Mouse (Mus musculus) layer of hippocampus, postnatal 36 days (tissue): ENCODE measurements around the gene Rfx7. TPM values are rescaled to one million over a fixed set of nuclear protein-coding genes. Genes with fewer than 3 reads are reported as not detected.
"Not testable (repeated sequence)": the region's sequence is repeated elsewhere in the genome, so short reads cannot be mapped to it uniquely, and the experiment has no call there.

ENCODE experiments used
- DNase-seq, 2 experiments: peaks; one replicate each; pipeline ENCODE4 v3.0.0; 2022
- total RNA-seq, 2 experiments: library from RNA; stranded (reverse); gene quantifications; 2 replicates each; pipeline ENCODE4 v1.2.3; 2021

Rfx7 gene
- total RNA-seq, 2 experiments from 2014 or later, result 23.1 to 25.4 TPM

DNA sequence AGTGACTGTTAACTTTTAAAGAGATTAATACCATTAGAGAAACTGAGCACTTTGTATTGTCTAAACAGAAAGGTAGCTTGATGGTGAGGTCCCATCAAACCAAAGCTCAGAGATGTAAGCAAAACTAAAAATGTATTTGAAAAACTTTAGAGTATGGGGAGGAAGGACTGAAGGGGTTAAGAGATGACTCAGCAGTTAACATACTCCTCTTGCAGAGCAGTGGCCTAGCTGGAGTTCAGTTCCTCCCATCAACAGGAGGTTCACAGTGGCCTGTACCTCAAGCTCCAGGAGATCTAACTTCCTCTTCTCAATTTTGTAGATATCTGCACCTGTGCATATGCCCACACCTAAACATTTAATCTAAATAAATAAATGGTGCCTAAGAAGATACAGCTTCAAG lies 11.6 kb downstream of the Rfx7 start:
- DNase-seq, result no peak

DNA sequence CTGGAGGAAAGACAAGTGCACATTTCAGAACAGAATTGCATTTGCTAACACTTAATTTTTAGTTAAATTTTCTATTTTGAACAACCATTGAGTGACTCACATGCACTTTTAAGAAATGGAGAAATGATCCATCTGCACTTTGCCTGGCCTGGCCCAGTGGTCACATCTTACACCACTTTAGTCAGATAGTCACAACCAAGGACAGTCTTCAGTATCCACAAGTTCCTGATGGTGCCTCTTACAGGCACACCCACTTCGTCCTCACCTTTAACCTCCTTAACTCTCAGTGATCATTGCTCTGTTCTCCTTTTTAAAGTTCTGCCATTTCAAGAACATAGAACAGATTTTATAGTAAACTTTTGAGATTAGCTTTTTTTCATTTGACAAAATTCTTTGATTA lies 26.7 kb downstream of the Rfx7 start:
- DNase-seq, result no peak

DNA sequence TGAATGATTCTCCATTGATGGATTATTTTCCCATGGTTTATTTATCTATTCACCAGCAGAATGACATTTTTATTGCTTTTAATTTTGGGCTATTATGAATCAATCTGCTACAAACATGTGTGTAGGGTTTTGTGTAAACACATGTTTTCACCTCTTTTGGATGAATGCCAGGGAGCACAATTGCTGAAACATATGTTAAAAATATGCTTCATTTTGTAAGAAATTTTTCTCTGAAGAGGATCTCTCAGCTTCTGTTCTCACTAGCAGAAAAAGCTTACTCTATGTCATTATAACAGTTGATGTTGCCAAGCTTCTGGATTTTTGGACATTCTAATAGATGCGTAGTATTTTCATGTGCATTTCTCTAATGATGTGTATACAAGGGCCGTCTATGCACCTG lies 28.3 kb downstream of the Rfx7 start:
- DNase-seq, result no peak

DNA sequence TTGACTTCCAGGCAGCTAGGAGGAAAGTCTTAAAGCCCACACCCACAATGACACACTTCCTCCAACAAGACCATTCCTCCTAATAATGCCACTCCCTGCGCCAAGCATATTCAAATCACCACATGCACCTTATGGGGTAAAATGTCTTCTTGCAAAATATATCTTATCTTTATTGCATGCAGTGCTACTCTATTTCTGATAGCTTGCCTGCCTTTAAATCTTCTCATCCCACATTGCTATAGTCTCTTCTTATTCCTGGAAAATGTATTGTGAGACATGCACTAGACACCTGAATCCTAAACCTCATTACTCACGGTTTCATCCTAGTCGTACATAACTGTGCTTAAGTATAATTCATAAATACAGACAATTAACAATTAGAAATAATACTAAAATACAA lies 31.2 kb downstream of the Rfx7 start:
- DNase-seq, result no peak

DNA sequence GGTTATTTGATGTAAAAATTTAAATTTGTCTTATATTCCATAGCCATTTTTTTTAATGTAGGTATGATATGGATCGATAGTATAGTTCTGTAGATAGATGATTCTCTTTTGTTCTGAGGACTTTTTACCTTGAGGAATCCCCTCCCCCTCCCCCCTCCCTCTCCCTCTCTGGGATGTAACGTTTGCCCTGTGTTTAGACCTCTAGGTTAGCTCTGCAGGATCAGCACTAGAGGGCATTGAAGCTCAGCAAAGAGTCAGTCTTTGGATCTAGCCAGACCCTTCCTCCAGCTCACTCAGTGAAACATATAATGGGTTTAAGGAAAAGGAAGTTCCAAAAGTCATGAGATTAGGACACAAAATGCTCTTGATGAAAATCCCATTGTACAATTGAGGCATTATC lies 35.1 kb downstream of the Rfx7 start:
- no peak for DNase-seq

DNA sequence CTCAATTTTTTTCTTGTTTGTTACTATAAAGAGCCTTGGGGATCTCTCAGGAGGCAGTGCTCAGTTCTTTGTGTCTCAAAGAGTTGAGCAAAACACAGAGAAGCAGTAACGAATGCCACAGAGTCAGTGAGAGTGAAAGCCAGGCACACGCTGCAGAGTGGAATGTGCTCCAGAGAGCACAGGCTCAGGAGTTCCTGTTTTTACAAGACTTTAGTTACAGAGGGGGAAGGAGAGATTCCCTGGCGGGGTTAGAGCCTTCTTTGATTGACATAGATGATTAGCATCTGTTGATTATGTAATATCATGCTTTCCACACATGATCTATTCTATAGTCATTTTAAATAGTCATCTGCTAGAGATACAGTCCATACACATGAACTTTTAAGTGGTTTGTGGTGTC lies 48.2 kb downstream of the Rfx7 start:
- DNase-seq, result no peak

DNA sequence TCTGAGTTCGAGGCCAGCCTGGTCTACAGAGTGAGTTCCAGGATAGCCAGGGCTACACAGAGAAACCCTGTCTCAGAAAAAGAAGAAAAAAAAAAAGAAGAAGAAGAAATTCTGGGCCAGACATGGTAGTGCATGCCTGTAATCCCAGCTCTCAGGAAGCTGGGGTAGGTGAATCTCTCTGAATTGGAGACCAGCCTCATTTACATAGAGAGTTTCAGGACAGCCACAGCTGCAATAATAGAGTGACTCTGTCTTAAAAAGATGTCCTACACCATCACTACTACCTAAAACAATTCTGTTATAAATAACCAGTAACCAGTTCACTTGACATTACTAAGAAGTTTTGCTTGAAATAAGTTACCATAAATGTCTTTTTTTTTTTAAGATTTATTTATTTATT lies 58.8 kb downstream of the Rfx7 start:
- DNase-seq, result no peak

DNA sequence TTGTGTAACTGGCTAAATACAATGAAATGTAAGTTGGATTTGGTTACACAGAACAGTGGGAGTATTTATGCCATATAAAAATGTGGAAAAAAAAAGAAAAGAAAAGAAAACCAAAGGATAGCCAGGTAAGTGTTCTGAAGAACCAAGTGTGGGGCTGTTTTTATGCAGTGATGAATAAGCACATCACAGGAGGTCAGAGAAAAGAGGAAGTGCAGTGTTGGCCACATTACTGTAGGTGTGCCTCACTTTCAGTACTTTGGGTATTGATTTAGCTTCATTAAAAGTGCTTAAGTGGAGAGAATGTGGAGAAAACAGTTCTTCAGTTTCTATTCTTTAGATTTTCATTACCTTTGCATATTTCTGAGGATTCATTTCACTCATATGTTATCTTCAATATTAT lies 60.0 kb downstream of the Rfx7 start:
- DNase-seq, result no peak

DNA sequence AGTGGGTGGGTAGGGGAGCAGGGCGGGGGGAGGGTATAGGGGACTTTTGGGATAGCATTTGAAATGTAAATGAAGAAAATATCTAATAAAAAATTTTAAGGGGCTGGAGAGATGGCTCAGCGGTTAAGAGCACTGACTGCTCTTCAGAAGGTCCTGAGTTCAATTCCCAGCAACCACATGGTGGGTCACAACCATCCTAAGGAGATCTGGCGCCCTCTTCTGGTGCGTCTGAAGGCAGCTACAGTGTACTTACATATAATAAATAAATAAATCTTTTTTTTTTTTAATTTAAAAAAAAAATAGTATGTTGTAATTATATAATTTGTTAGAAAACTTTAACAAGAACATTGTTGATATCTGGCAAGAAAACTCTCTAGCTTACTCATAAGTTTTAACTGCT lies 62.6 kb downstream of the Rfx7 start:
- not testable (repeated sequence) for DNase-seq

DNA sequence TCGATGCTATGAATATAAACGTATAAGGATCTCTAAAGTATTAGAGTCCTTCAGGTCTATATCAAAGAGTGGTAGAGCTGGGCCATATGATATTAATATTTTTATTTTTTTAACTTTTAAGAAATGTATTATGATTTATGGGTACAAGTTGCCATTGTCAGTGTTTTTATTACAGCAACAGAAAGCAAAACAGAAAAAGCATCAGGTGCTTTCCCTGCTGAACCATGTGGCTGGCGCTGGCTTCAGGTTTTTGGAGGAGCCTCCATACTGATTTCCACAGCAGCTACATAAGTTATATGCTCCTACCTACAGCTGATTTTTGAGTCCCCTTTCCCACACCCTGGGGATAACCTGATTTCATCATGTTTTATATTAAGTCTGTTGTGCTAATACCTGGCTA lies 68.1 kb downstream of the Rfx7 start:
- DNase-seq, result no peak

DNA sequence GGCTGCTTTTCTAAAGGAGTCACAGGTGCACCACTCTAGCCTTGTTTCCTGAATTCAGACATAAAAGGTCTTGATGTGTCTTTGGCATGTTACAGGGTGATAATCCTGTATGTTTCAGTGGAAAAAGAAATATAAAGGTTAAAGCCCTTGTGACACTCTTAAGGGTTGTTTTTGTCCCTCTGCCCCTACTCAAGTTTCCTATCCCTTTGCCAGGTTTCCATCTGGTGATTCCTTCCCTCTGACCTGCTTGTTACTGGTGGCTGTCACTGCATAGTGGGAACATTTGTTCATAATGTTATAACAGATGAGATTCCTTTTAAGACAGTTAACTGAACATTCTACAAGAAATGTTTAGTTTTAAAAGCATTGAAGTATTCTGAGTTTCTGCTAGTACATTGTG lies 77.7 kb downstream of the Rfx7 start:
- no peak for DNase-seq

DNA sequence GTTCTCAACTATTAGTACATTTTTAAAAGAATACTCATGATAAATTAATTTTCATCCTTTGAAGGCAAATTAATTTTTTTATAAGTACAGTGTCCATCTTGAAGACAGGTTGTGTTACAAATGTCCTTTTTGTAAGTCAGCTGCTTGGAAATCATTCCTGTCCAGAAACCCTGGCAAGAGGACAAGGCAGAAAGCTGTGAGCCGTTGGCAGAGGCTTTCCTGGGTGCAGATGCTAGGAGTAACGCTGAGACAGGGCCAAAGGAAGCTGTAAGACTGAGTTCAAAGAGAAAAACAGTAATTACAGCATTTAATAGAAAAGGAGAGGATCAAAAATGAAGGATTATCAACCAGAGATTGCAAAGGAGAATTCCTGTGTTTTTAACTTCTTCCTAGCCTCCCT lies 81.8 kb downstream of the Rfx7 start:
- DNase-seq, result no peak

DNA sequence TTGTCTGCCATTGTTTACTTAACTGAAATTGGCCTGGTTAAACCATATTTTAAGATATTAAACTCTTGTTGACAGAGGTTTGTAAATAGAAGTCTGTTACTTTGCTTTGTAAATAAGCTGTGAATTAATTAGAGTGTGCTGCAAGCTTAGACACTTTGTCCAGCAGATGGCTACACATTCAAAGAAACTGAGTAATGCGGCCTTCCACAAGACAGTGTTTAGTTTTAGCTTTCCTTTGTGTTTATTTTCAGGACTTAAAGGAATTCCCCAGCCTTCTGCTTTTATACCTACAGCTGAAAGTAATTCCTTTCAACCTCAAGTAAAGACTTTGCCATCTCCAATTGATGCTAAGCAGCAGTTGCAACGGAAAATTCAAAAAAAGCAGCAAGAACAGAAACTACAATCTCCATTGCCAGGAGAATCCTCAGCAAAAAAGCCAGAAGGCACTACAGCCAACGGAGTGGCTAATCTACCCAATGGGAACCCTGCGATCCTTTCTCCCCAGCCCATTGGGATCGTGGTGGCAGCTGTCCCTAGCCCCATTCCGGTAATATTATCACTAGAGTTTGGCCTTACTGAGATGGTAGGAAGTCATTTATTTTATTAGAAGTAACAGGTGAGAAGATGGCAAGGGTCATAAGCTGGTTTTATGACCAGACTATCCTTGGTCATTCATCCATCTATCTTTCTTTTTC lies 82.9 kb downstream of the Rfx7 start:
- no peak for DNase-seq

DNA sequence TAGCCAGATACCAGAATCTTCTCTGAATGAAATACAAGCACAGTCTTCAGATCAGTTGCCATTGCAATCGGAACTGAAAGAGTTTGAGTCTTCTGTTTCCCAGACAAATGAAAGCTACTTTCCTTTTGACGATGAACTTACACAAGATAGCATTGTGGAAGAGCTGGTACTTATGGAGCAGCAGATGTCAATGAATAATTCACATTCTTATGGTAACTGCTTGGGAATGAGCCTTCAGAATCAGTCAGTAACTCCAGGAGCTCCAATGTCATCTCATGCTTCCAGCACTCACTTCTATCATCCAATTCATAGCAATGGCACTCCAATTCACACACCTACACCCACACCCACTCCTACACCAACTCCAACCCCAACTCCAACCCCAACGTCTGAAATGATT lies 86.0 kb downstream of the Rfx7 start:
- DNase-seq, result no peak

DNA sequence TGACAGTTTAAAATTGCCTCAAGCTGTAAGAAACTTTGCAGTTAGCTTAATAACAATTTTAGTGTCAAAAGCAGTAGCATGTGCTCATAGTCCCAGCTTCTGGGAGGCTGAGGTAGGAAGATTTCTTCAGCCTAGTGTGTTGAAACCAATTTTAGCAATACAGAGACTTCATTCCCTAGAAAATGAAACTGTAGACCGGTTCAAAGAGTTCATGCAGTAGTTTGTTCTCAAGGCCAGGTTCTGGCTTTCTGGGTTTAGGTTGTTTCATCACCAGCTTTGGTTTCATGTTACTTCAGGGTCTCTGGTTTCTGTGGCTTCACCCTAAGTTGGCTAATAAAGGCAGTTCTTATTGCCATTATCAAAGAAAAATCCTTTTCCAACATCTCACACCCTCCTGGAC lies 91.6 kb downstream of the Rfx7 start:
- DNase-seq, result no peak

DNA sequence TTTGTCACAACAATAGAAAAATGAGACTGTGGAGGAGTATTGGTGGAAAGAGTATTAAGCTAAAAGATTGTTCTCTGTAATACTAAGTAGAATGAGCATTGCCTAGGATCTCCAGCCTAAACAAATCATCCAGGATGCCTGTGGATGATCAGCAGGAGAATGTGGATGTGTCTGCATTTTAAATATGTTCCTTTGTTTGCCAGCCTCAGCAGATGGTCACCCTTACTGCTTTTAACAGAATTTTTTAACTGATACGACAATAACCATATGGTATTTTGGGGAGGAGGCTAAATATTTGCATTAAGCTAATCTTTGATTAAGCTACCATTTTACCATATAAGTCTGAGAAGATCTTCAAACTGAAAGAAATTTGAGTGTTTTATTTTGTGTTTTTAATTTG lies 95.6 kb downstream of the Rfx7 start:
- DNase-seq, result no peak

DNA sequence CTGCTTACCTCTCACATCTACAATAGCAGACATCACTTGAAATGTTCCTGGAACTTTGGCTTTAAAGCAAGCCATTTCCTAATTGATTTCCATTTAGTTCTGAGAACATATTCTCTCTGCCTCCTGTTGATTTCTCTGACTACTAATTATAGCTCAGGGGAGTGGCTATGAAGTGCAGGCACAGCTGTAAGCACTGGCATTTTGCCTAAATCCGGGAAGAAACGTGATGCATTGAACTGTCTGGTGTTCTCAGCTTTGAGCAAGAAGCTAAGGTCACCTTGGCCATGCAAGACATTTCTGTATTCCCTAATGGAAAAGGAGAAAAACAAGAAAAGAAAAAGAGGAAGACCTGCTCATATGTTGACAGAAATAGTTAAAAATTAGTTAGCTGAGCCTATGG lies 96.6 kb downstream of the Rfx7 start:
- DNase-seq, result no peak

DNA sequence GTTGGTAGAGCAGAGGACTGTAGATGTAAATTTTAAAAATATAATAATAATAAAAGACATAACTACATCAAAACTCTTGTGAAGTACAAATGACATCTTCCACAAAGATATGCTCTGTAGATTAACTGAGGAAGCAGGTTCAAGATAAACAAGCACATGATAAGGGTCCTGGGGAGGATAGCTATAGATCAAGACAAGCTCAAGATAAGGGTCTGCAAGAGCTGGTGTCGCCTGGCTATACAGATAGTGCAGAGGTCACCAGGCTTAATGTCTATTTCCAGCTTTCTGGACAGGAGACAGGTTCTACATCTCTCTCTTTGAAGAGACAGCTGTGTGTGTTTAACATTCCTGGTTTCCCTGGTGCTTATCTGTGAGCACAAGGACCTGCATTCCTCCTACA lies 100.2 kb downstream of the Rfx7 start:
- no peak for DNase-seq

DNA sequence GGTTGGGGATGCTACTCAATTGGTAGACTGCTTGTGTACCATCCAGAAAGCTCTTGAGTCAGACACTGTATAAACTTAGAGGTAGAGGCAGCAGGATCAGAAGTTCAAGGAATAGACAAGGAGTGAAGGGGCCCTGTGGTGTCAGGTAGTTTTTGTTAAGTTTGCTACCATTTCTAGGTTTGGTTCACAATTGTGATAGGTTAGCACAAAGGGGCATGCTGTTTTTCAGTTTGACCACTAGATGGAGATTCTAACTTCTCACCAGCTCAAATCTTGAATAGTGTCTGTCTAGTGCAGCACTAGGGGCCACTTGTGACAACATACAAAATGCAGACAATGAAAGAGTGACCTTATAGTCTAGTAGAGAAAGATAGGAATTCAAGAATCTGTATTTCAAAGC lies 103.1 kb downstream of the Rfx7 start:
- no peak for DNase-seq

DNA sequence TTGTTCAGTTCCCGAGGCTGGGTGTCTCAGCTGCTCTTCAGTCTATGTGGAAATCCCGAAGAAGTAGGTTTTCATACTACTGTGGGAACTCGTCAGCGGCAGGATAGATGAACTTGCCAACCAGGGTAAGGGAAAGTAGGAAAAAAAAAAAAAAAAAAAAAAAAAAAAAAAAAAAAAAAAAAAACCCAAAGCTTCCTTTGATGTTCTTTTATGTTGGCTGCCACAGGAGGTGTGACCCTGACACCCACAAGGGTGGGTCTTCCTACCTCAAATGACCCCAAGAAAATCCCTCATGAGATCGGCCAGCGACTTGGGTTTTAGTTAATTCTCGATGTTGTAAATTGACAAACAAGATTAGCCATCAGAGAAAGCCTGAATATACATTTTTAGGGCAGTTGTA lies 104.5 kb downstream of the Rfx7 start:
- no peak for DNase-seq

DNA sequence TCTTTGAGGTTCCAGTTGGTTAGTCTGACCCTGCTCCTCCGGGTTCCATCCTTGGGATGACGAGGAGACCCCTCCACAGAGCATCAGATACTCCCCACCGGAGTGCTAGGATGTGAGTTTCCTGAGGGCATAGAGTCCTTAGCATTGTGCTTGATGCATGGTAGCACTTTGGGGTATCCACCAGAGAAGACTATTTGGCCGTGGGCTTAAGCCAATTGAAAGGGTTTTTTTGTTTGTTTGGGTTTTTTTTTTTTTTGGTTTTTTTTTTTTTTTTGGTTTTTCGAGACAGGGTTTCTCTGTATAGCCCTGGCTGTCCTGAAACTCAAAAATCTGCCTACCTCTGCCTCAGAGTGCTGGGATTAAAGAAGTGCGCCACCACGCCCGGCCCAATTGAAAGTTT lies 105.2 kb downstream of the Rfx7 start:
- DNase-seq, result no peak

DNA sequence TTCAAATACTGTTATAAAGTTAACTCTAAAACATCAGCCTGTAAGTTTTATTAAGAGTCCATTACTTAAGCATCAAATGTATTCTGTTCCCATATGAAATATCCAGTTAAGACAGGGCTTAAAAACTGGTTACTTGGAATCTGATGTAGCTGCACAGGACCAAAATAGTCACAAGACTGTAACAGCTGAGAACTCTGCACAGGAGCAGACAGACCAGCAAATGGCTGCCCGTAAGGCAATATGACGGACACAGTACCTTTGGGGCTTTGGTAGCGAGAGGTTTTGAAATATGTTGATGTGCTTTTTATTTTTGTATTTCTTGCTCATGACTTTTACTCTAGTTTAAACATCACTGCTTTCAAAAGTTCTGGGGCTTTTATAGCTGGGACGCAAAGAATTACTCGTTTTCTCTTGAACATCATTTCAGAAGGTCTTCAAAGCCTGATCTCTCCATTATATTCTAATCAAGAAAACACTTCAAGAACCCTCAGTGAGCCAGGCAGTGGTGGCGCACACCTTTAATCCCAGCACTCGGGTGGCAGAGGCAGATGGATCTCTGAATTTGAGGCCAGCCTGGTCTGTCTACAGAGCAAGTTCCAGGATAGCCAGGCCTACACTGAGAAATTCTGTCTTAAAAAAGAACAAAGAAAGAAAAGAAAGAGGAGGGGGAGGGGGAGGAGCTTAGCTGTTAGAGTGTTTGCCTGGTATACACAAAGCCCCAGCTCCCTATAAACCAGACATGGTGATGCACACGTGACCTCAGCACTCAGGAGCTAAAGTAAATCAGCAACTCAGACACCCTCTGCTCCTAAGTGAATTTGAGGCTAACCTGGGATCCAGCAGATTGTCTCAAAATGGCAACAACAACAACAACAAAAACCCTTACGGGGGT lies 107.2 kb downstream of the Rfx7 start:
- DNase-seq, result no peak

DNA sequence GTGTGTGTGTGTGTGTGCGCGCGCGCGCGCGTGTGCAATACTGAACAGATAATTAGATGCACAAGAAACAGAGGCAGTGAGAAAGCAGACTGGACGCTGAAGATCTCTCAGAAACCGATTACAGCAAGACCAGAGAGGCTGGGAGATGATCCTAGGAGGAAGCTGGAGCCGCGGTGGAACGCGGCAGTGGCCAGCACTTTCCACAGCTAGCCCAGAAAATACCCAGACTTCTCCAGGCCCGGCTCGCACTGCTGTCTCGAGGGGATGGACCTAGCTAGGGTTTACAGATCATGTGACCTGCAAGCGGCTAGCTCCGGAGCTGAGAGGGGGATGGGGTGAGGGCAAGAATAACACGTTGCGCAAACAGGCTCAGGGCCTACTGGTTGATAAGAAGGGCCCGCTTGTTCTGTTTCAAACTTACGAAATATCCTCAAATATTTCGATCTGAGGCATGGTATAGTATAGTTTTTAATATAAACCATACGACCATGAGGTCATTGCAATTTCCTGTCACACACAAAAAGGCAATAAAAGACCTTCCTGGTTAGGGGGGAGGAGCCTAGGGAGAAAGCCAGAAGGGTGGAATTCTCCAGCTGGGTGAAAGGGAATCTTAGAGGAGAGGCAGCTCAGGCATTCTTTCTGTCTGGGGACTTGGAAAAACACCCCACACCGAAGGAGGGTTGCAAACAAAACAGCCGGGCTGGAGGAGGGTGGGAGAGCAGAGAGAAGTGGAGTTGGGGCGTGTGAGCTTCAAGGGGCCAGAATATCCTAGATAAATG lies 108.0 kb downstream of the Rfx7 start:
- DNase-seq, result peak; percentile 30 to 51
